Mouse (Mus musculus) heart, embryonic 10.5 days (tissue): ENCODE results near the gene Gja5. TPM values are rescaled to one million over a fixed set of nuclear protein-coding genes. Genes with fewer than 3 reads are reported as not detected.

Experiments
- DNase-seq: peaks from one replicate; pipeline ENCODE4 v3.0.0-alpha.2; 2017; ENCODE audit warnings: low spot score
- H3K27ac ChIP-seq: fragments of 300-500 bp; sonication (generic); 2 replicates; pipeline ENCODE4 v1.5.1; 2016; ENCODE audit warnings: mild to moderate bottlenecking
- H3K27me3 ChIP-seq: fragments of 300-500 bp; sonication (generic); 2 replicates; pipeline ENCODE4 v1.6.1; 2016; ENCODE audit warnings: mild to moderate bottlenecking; ENCODE audit not compliant: poor library complexity, insufficient read depth, severe bottlenecking
- H3K36me3 ChIP-seq: fragments of 300-500 bp; sonication (generic); 2 replicates; pipeline ENCODE4 v1.6.1; 2016; ENCODE audit warnings: mild to moderate bottlenecking, moderate library complexity
- H3K4me1 ChIP-seq: fragments of 300-500 bp; sonication (generic); 2 replicates; pipeline ENCODE4 v1.6.1; 2016; ENCODE audit warnings: mild to moderate bottlenecking
- H3K4me3 ChIP-seq: fragments of 300-500 bp; sonication (generic); 2 replicates; pipeline ENCODE4 v1.5.1; 2016; ENCODE audit warnings: mild to moderate bottlenecking, moderate library complexity
- H3K9me3 ChIP-seq: fragments of 300-500 bp; sonication (generic); 2 replicates; pipeline ENCODE4 v1.6.1; 2016; ENCODE audit warnings: mild to moderate bottlenecking, moderate library complexity
- WGBS: fragments of 180-500 bp; shearing (Covaris S2); methylation state at CpG from one replicate; pipeline ENCODE4 v1.1.7; 2016; 5-methylcytosine and 5-hydroxymethylcytosine counted together
- polyA plus RNA-seq: library from polyadenylated mRNA; unstranded; fragments of >200 nt; fragmentation: Nextera tagmentation; extraction: Ambion mirVana; gene quantifications from 2 replicates; pipeline ENCODE4 v1.2.1, GENCODE M21; 2016

The Gja5 gene
- polyA plus RNA-seq, 1 experiment from 2014 or later, result 57.3 TPM

DNA sequence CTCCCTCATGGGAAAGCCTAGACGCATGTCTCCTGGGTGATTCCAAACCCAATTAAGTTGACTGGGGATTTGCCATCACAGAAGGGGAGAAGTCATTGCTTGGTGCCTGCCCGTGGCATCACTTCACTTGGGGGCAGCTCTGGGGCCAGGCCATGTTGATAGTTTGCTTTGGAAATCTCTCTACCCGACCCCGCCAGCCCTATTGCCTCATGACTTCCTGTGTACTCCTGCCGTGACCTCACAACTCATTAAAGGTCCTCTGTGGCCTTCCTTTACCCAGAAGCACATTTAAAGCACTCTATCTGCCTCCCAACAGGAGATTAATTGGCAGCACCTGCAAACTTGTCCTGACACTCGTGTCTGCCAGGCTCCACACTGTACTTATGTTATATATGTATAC is 93.3 kb downstream of the Gja5 start:
- H3K9me3 ChIP-seq, result no peaks in the 10 kb centered on the region
- no peaks in the 10 kb centered on the region for H3K27me3 ChIP-seq
- H3K27ac ChIP-seq, result peak overlapping the region; percentile 29
- WGBS, result 50% methylated on average over 6 of the region's 6 CpGs
- peaks cover 32% of the 10 kb centered on the region for H3K4me1 ChIP-seq
- no peak overlapping the region for H3K4me3 ChIP-seq
- no peak for DNase-seq
- H3K36me3 ChIP-seq, result no peaks in the 10 kb centered on the region

DNA sequence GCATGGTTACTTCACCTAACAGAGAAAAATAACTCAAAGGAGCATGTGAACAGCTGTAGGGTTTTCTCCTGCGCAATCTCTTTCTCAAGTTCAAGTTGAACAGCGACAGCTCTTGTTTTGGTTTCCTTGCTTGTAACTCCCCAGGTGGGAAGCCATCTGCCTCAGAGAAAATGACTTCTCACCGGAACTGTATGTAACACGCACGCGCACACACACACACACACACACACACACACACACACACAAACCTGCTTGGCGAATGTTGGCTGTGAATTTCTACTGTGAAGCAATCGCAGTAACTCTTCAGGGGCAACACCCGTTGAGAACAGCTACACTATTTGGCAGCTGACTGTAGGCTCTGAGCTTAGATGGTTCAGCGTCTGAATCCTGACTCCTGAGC is 98.6 kb downstream of the Gja5 start:
- Histone ChIP-seq H3K36me3 (no peaks in the 10 kb centered on the region), H3K4me3 (no peak overlapping the region), H3K9me3 (no peaks in the 10 kb centered on the region), H3K4me1 (peaks cover 5% of the 10 kb centered on the region), H3K27ac (no peak overlapping the region), H3K27me3 (no peaks in the 10 kb centered on the region)
- no peak for DNase-seq
- 90% methylated on average over 10 of the region's 10 CpGs for WGBS

- 73% methylated on average over 4 of the region's 4 CpGs for WGBS
Observed at GRCm38 (mm10) chr3:97004509-97004908, 100.0 kb downstream of the Gja5 start.

DNA sequence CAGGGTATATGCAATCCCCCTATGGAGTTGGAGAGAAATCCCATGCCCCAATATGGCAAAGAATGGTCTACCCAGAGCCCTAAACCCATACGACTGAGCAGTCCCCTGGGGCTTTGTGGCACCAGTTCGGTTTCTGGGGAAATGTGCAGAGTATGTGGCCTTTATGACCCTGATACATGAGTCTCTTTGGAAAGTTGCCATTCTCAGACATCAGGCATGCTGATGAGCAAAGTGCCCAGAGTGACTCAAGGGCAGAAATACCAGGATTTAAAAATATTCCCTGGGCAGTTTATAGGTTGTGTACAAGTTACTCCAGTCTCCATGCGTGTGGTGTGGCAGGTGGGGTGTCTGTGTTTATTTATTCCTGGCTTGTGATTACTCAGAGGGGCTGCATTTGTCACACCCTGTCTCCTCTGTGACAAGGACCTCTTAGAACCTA is 102.5 kb downstream of the Gja5 start:
- no peak for DNase-seq
- Histone ChIP-seq H3K9me3 (no peaks in the 10 kb centered on the region), H3K36me3 (no peaks in the 10 kb centered on the region), H3K27me3 (no peaks in the 10 kb centered on the region), H3K4me3 (no peak overlapping the region), H3K27ac (no peak overlapping the region), H3K4me1 (no peaks in the 10 kb centered on the region)
- 79% methylated on average over 3 of the region's 3 CpGs for WGBS

More at GRCm38 (mm10) chr3:97004509-97004908, 100.0 kb downstream of the Gja5 start:
- no peaks in the 10 kb centered on the region for H3K36me3 ChIP-seq
- H3K27ac ChIP-seq, result no peak overlapping the region
- no peak for DNase-seq
- H3K9me3 ChIP-seq, result no peaks in the 10 kb centered on the region
- no peaks in the 10 kb centered on the region for H3K4me1 ChIP-seq
- no peaks in the 10 kb centered on the region for H3K27me3 ChIP-seq
- no peak overlapping the region for H3K4me3 ChIP-seq

- Histone ChIP-seq H3K27me3 (peaks cover 10% of the 10 kb centered on the region; the same call in 1 of the 2 replicates), H3K36me3 (no peaks in the 10 kb centered on the region), H3K27ac (no peak overlapping the region), H3K4me1 (peaks cover 22% of the 10 kb centered on the region; the same call in 1 of the 2 replicates), H3K4me3 (no peak overlapping the region), H3K9me3 (no peaks in the 10 kb centered on the region)
- 49% methylated on average over 5 of the region's 5 CpGs for WGBS
- no peak for DNase-seq
Observed at GRCm38 (mm10) chr3:97025226-97025625, 120.7 kb downstream of the Gja5 start.

- Histone ChIP-seq H3K9me3 (no peaks in the 10 kb centered on the region), H3K36me3 (no peaks in the 10 kb centered on the region), H3K4me1 (peaks cover 46% of the 10 kb centered on the region), H3K27ac (peak overlapping the region; percentile 77), H3K4me3 (peak overlapping the region; percentile 59), H3K27me3 (peaks cover 26% of the 10 kb centered on the region)
- no peak for DNase-seq
- WGBS, result 1% methylated on average over 10 of the region's 10 CpGs
Observed at GRCm38 (mm10) chr3:97032053-97032496, 127.6 kb downstream of the Gja5 start.

DNA sequence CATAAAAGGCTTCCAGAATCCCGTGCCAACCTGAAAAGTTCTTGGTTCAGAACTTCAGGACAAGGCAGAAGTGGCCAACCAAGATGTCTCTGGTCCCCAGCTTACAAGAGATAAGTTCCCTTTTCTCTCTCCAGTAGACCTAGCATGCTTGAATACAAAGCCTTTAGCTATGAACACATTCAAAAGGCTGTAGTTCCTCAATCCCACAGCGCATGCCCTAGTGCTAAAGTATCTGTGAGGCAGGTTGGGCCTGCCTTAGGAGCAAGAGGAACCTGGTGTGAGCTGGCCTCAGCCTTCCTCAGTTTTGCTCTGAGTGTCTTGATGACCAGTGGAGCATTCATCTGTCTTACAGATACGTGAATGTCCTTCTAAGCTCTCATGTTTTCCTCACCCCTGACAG is 131.1 kb downstream of the Gja5 start:
- peaks cover 76% of the 10 kb centered on the region for H3K4me1 ChIP-seq
- no peak for DNase-seq
- no peak overlapping the region for H3K4me3 ChIP-seq
- H3K27ac ChIP-seq, result 0 out of 2 replicates have a peak overlapping the region, but pooled peaks have one; percentile 13
- peaks cover 28% of the 10 kb centered on the region for H3K27me3 ChIP-seq
- H3K9me3 ChIP-seq, result no peaks in the 10 kb centered on the region
- H3K36me3 ChIP-seq, result no peaks in the 10 kb centered on the region
- WGBS, result 76% methylated on average over 3 of the region's 3 CpGs

GRCm38 (mm10) chr3:97037119-97037518 is 132.6 kb downstream of the Gja5 start:
- peaks cover 63% of the 10 kb centered on the region for H3K4me1 ChIP-seq
- H3K27me3 ChIP-seq, result peaks cover 14% of the 10 kb centered on the region
- H3K27ac ChIP-seq, result no peak overlapping the region; the same call in 1 of the 2 replicates
- H3K4me3 ChIP-seq, result no peak overlapping the region
- H3K36me3 ChIP-seq, result peaks cover 5% of the 10 kb centered on the region; the same call in 1 of the 2 replicates
- DNase-seq, result no peak
- WGBS, result 68% methylated on average over 6 of the region's 6 CpGs
- H3K9me3 ChIP-seq, result no peaks in the 10 kb centered on the region

DNA sequence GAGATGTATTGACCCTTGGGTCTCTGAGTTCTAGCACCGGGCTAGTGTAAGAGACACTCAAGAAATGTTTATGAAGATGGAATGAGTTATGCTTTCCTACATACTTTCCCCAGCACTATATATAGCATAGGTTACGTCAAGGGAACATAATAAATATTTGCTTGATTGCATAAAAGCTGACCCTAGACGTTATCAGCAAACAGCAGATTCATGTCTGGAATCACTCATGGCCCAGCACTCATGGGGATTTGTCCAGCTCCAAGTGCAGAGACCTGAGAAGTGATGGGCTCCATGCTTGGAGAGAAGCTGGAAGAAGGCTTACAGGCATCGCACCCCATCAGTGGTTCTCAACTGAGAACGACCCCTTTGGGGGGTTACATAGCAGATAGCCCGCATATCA is 135.2 kb downstream of the Gja5 start:
- Histone ChIP-seq H3K36me3 (peaks cover 7% of the 10 kb centered on the region; the same call in 1 of the 2 replicates), H3K27me3 (peaks cover 4% of the 10 kb centered on the region; the same call in 1 of the 2 replicates), H3K4me3 (no peak overlapping the region), H3K9me3 (no peaks in the 10 kb centered on the region), H3K27ac (peak overlapping the region; percentile 8; the same call in 1 of the 2 replicates), H3K4me1 (peaks cover 58% of the 10 kb centered on the region)
- no peak for DNase-seq
- WGBS, result 64% methylated on average over 6 of the region's 6 CpGs

- 54% methylated on average over 5 of the region's 5 CpGs for WGBS
- no peak for DNase-seq
- Histone ChIP-seq H3K4me1 (peaks cover 28% of the 10 kb centered on the region), H3K27me3 (no peaks in the 10 kb centered on the region), H3K27ac (no peak overlapping the region), H3K4me3 (no peak overlapping the region), H3K36me3 (peaks cover 37% of the 10 kb centered on the region), H3K9me3 (no peaks in the 10 kb centered on the region)
Observed at GRCm38 (mm10) chr3:97044188-97044587, 139.7 kb downstream of the Gja5 start.

DNA sequence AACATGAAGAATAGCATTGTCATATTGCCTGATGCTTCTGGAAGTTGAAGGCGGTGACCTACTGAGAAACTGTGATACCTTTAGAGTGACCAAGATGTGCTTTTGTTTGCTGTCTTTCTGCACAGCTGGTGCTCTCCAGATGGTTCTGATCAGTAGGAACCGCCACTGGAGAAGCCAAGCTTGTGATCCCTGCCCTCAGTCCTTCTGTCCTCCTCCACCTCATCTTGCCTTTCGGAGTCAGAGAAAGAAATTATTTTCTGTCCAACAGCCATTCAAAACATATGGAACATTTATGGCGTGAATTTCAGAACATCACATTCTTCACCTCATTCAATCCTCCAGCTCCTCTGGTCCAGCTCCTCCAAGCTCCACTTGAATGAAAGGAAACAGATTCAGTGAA is 143.3 kb downstream of the Gja5 start:
- H3K4me3 ChIP-seq, result no peak overlapping the region
- no peaks in the 10 kb centered on the region for H3K27me3 ChIP-seq
- no peak for DNase-seq
- peaks cover 35% of the 10 kb centered on the region for H3K36me3 ChIP-seq
- no peaks in the 10 kb centered on the region for H3K9me3 ChIP-seq
- H3K4me1 ChIP-seq, result peaks cover 31% of the 10 kb centered on the region
- H3K27ac ChIP-seq, result no peak overlapping the region
- 87% methylated on average over 4 of the region's 4 CpGs for WGBS

GRCm38 (mm10) chr3:97048360-97048759 is 143.9 kb downstream of the Gja5 start:
- Histone ChIP-seq H3K4me1 (peaks cover 35% of the 10 kb centered on the region), H3K27ac (no peak overlapping the region), H3K36me3 (peaks cover 34% of the 10 kb centered on the region), H3K4me3 (no peak overlapping the region), H3K27me3 (no peaks in the 10 kb centered on the region), H3K9me3 (no peaks in the 10 kb centered on the region)
- DNase-seq, result no peak

- Histone ChIP-seq H3K4me3 (no peak overlapping the region; the same call in 1 of the 2 replicates), H3K27ac (peak overlapping the region; percentile 66), H3K4me1 (peaks cover 23% of the 10 kb centered on the region), H3K36me3 (peaks cover 24% of the 10 kb centered on the region), H3K9me3 (no peaks in the 10 kb centered on the region), H3K27me3 (no peaks in the 10 kb centered on the region)
- DNase-seq, result peak; percentile 79
- WGBS, result 24% methylated on average over 13 of the region's 13 CpGs
Observed at GRCm38 (mm10) chr3:97051264-97051744, 146.8 kb downstream of the Gja5 start.
